Mouse (Mus musculus): ENCODE results near the gene Scgb1b24.

The Scgb1b24 gene

GRCm38 (mm10) chr7:33743499-33743898 is at the start of gene Scgb1b24:
Scgb1b24 (plus strand) TSS chr7:33743799.
- no peak for DNase-seq (ENCODE audit: extremely low spot score)

DNA sequence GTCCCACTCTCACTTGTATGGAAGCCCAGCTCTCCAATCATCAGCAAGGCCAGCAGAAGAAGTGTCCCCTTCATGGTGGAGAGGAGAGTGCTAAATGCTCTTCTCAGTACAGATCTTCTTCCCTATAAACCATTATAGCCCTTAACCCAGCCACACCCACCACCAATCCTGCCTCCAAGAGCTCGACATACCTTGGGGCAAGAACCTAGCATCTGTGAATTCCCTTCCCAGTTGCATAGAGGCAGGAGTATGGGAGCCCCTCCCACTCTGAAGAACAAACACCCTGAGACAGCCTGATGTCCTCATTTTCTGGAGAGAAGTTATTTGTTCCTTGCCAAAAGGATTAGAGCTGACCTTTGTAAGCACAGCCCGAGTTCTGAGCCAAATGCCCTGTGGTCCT is 4.4 kb upstream of the Scgb1b24 start, which contains the start of gene Scgb2b24:
Gene Scgb2b24, minus strand, starts transcription at position 101 of the 400 bp plus-strand sequence.
- no peak for DNase-seq (ENCODE audit: extremely low spot score)

Measured in embryo, embryonic 9.5 days (tissue).